Mouse (Mus musculus) embryonic fibroblast, embryonic 13.5 days (primary cell): ENCODE data around the gene Pdia2.

Experiments
- CTCF ChIP-seq: IDR thresholded peaks from 2 replicates; pipeline ENCODE4 v1.5.1; 2011; ENCODE audit warnings: mild to moderate bottlenecking, control low read depth, low read length, moderate library complexity, borderline replicate concordance; ENCODE audit not compliant: insufficient read depth
- POLR2A ChIP-seq: IDR thresholded peaks from 2 replicates; pipeline ENCODE4 v1.6.1; 2011; ENCODE audit warnings: low read depth, mild to moderate bottlenecking, control low read depth, low read length, moderate library complexity

- TF ChIP-seq CTCF (no peak), POLR2A (peak; percentile 74)
Measured at GRCm38 (mm10) chr17:26244101-26244841, 45.4 kb upstream of the Pdia2 start, which contains the start of gene Fam234a.
